Mouse (Mus musculus) MEL (cell line): ENCODE data around the gene Tango2.

Experiments
- CHD1 ChIP-seq: IDR thresholded peaks from 2 replicates; pipeline ENCODE4 v1.6.1; 2012; ENCODE audit warnings: low read depth, mild to moderate bottlenecking, inconsistent platforms, low read length, improper control_type of control experiment
- CTCF ChIP-seq, 3 experiments: IDR thresholded peaks in 2 of 3; conservative IDR thresholded peaks in 1 of 3; 2 replicates each; pipeline ENCODE4 v1.5.1; 2011 to 2012; ENCODE audit warnings: low read length in 3 of 3, low read depth in 2 of 3, mild to moderate bottlenecking in 2 of 3, improper control_type of control experiment in 1 of 3, inconsistent platforms in 1 of 3, mixed read lengths in 1 of 3, moderate library complexity in 1 of 3; ENCODE audit not compliant: control insufficient read depth in 1 of 3, insufficient read depth in 1 of 3, poor library complexity in 1 of 3, severe bottlenecking in 1 of 3
- EP300 ChIP-seq, 2 experiments: IDR thresholded peaks; 2 replicates each; pipeline ENCODE4 v1.6.1; 2011; ENCODE audit warnings: improper control_type of control experiment in 2 of 2, low read length in 2 of 2, low read depth in 1 of 2, mild to moderate bottlenecking in 1 of 2
- MAFK ChIP-seq: IDR thresholded peaks from 2 replicates; pipeline ENCODE4 v1.6.1; 2011; ENCODE audit warnings: low read depth, mild to moderate bottlenecking, low read length, improper control_type of control experiment, borderline replicate concordance
- MAZ ChIP-seq: IDR thresholded peaks from 2 replicates; pipeline ENCODE4 v1.6.1; 2012; ENCODE audit warnings: low read depth, mild to moderate bottlenecking, inconsistent platforms, low read length, improper control_type of control experiment
- NELFE ChIP-seq: IDR thresholded peaks from 2 replicates; pipeline ENCODE4 v1.6.1; 2011; ENCODE audit warnings: low read depth, low read length, improper control_type of control experiment
- POLR2A ChIP-seq, 2 experiments: IDR thresholded peaks; 2 replicates each; pipeline ENCODE4 v1.6.1; 2011 to 2012; ENCODE audit warnings: low read length in 2 of 2, mild to moderate bottlenecking in 2 of 2, control low read depth in 1 of 2, improper control_type of control experiment in 1 of 2, low read depth in 1 of 2, moderate library complexity in 1 of 2; ENCODE audit not compliant: control insufficient read depth in 1 of 2, insufficient read depth in 1 of 2, poor library complexity in 1 of 2
- POLR2AphosphoS2 ChIP-seq: IDR thresholded peaks from 2 replicates; pipeline ENCODE4 v1.6.1; 2011; ENCODE audit warnings: low read length, improper control_type of control experiment
- RCOR1 ChIP-seq: IDR thresholded peaks from 2 replicates; pipeline ENCODE4 v1.6.1; 2012; ENCODE audit warnings: low read depth, mild to moderate bottlenecking, inconsistent platforms, low read length, improper control_type of control experiment
- SMC3 ChIP-seq: IDR thresholded peaks from 2 replicates; pipeline ENCODE4 v1.6.1; 2011; ENCODE audit warnings: low read depth, low read length, improper control_type of control experiment
- TAL1 ChIP-seq: IDR thresholded peaks from 2 replicates; pipeline ENCODE4 v1.6.1; 2012; ENCODE audit warnings: mild to moderate bottlenecking, inconsistent platforms, low read length, moderate library complexity, mixed read lengths
- TBP ChIP-seq: IDR thresholded peaks from 2 replicates; pipeline ENCODE4 v1.8.0; 2011; ENCODE audit warnings: low read depth, low read length, improper control_type of control experiment
- UBTF ChIP-seq: IDR thresholded peaks from 2 replicates; pipeline ENCODE4 v1.6.1; 2012; ENCODE audit warnings: low read depth, mild to moderate bottlenecking, inconsistent platforms, low read length, improper control_type of control experiment, moderate library complexity, borderline replicate concordance; ENCODE audit not compliant: insufficient read depth
- ZNF384 ChIP-seq: IDR thresholded peaks from 2 replicates; pipeline ENCODE4 v1.6.1; 2012; ENCODE audit warnings: low read depth, mild to moderate bottlenecking, inconsistent platforms, low read length, improper control_type of control experiment

- TF ChIP-seq SMC3 (no peak), POLR2A (IDR thresholded peaks at IDR 0.05; ENCODE audit: control insufficient read depth in 1 of 2, insufficient read depth in 1 of 2, low read depth in 1 of 2, low read length in 2 of 2, poor library complexity in 1 of 2) (peak; percentile 66 to 76; a peak in 3 of 4 replicates), CTCF (IDR thresholded peaks at IDR 0.05 in 2 of 3, conservative IDR thresholded peaks at IDR 0.05 in 1 of 3; ENCODE audit: control insufficient read depth in 1 of 3, insufficient read depth in 1 of 3, low read depth in 2 of 3, low read length in 3 of 3, poor library complexity in 1 of 3, severe bottlenecking in 1 of 3) (0 out of 6 replicates have a peak, but pooled peaks of 1 of the 3 experiments have one; percentile 0), CHD1 (no peak), EP300 (IDR thresholded peaks at IDR 0.05; ENCODE audit: low read depth in 1 of 2, low read length in 2 of 2) (0 out of 4 replicates have a peak, but pooled peaks of 1 of the 2 experiments have one; percentile 29), MAZ (peak; percentile 69; the same call in 1 of the 2 replicates), POLR2AphosphoS2 (no peak), ZNF384 (no peak), MAFK (no peak), UBTF (no peak; the same call in 1 of the 2 replicates), TBP (0 out of 2 replicates have a peak, but pooled peaks have one; percentile 40), NELFE (peak; percentile 52), TAL1 (no peak), RCOR1 (no peak)
Observed at GRCm38 (mm10) chr16:18289067-18289588, 58.8 kb downstream of the Tango2 start, which contains the start of gene Dgcr8.
